Mouse (Mus musculus) bone marrow, adult 2 months (tissue): ENCODE data around the gene Dnajb14.

ENCODE experiments used
- CTCF ChIP-seq: fragments of 200-500 bp; IDR thresholded peaks from 2 replicates; pipeline ENCODE4 v1.5.1; 2011; ENCODE audit warnings: low read length, control low read depth; ENCODE audit not compliant: control insufficient read depth, insufficient read depth
- POLR2A ChIP-seq: fragments of 200-500 bp; IDR thresholded peaks from 2 replicates; pipeline ENCODE4 v1.6.1; 2011; ENCODE audit warnings: low read depth, mild to moderate bottlenecking, control low read depth, low read length, borderline replicate concordance; ENCODE audit not compliant: control insufficient read depth

DNA sequence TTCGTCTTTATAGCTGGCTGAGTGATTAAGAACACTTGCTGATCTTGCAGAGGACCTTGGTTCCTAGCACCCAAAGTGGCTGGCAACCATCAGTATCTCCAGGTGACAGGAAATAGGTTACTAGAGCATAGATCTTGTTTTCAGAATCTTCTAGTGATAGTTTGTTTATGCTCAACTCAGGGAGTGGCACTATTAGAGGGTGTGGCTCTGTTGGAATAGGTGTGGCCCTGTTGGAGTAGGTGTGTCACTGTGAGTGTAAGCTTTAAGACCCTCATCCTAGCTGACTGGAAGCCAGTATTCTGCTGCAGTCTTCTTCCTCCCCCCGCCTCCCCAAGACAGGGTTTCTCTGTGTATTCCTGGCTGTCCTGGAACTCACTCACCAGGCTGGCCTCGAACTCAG lies 23.2 kb upstream of the Dnajb14 start:
- TF ChIP-seq CTCF, result no peak
- TF ChIP-seq POLR2A, result no peak
